Mouse (Mus musculus): ENCODE measurements around the gene Shank2. TPM values are rescaled to one million over a fixed set of nuclear protein-coding genes. Genes with fewer than 3 reads are reported as not detected.
A peak's percentile ranks its signal among the peaks of the same experiment; 100 is the strongest.

The Shank2 gene
- total RNA-seq, 2 experiments from 2014 or later: 162 to 172 TPM

DNA sequence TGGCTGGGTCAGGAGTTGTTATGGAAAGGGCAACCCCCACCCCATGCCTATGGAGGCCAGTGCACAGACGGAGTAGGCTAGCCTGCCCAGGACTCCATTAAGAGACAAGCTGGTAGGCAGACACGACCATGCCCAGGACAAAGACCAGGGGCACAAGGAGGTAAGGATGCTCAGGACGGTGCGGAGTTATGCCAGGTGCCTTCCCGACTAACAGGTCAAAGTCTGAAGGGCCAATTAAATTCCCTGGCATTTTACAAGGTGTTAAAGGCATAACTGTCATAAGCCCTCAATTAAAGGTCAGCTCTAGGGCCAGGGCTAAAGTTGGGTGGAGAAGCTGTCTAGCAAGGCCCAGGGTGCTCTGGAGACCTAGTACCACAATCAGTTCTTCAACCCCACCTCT lies 467.0 kb downstream of the Shank2 start:
- intact Hi-C loops (cut with DNase I): no loop called here
- no peak for DNase-seq (ENCODE audit: extremely low spot score in 1 of 2, low spot score in 2 of 2)

DNA sequence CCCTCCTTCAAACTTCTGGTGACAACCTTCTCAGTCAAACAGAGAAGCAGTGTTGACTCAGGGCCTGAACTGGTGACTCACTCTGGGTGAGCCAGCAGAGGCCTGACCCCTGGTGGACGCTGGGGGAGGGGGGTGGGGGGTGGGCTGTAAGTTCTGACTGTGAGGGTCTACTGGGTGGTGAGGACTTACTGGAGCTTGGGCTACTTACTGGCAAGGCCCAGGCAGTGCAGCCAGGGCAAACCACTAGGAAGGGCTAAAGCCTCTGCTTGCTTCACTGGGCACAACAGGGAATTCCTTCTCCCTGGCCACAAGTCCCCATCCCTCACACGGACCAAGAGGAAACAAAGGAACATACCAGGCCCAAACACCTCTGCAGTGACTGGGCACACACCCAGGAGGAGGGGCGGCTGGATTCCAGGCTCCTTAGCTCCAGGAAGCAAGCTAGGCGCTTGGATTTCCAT lies 467.5 kb downstream of the Shank2 start:
- intact Hi-C loops (cut with DNase I): no loop called here
- DNase-seq (ENCODE audit: extremely low spot score in 1 of 2, low spot score in 2 of 2): peak in 1 of 2 experiments; percentile 54

DNA sequence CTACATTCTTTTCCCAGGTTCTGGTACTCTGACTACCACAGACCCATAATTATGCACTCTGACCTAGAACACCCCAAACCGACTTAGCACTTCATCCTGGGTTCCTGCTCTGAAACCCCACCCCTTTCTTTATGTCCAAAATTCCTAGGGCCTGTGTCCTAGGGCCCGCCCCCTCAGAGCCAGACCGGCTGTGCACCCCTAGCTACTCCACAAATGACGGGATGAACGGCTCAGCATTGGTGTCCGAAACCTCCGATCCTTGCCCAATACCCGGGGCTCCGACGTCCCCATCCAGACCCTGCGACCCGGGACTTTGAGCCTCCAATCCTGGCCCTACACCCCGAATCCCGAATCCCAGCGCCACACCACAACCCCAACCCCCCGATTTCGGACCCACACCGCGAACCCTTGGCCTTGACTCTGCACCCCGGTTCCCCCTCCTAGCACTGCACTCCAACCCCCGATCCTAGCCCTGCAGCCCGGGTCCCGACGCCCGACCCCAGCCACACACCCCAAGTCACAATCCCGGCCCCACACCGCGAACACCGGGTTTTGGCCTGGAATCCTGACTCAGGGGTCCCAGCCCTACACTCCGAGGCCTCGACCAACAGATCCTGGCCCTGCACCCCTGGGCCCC lies 468.3 kb downstream of the Shank2 start:
- intact Hi-C loops (cut with DNase I): no loop called here
- DNase-seq (ENCODE audit: extremely low spot score in 1 of 2, low spot score in 2 of 2): peak in 1 of 2 experiments; percentile 35

DNA sequence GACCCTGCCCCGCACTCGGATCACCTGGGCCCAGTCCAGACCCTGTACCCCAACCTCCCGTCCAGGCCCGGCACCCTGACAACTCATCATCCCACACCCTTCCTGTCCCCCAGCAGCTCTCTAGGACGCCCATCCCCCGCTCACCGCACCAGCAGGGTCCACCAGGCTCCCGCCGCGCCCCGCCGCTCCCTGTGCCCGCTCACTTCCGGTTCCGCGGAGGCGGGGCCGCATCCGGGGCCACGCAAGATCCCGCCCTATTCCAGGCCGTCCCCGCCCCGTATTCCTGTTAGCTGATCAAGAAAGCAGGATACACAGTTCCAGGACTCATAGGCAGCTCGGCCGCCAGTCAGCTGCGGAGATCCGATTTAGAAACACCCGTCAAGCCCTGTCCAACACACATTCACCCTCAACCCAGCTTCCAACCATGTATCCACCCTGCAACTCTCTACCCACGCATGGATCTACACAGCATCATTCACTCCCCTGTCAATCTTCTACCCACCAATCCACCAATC lies 468.9 kb downstream of the Shank2 start, which contains the start of gene Cttn:
Gene Cttn, minus strand, starts transcription at position 465 of the 515 bp plus-strand sequence.
- intact Hi-C loops (cut with DNase I): no loop called here

DNA sequence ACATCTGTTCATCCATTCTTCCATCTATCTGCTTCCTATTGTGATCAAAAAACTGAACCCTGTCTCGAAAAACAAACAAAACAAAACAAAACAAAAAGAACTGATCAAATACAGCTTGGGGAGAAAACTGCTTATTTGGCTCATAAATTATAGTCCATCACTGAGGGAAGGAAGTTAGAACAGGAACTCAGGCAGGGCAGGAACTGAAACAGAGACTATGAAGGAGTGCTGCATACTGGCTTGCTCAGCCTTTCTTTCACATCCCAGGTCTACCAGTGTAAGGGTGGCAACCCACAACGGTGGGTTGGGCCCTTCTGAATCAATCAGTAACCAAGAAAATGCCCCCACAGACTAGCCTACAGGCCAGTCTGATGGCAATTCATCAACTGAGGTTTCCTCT lies 469.4 kb downstream of the Shank2 start:
- no peak for DNase-seq (ENCODE audit: extremely low spot score in 1 of 2, low spot score in 2 of 2)
- intact Hi-C loops (cut with DNase I): no loop called here

More for the DNA sequence above, 468.9 kb downstream of the Shank2 start, which contains the start of gene Cttn:
- peak; percentile 87 to 95 for DNase-seq (ENCODE audit: extremely low spot score in 1 of 2, low spot score in 2 of 2)

DNA sequence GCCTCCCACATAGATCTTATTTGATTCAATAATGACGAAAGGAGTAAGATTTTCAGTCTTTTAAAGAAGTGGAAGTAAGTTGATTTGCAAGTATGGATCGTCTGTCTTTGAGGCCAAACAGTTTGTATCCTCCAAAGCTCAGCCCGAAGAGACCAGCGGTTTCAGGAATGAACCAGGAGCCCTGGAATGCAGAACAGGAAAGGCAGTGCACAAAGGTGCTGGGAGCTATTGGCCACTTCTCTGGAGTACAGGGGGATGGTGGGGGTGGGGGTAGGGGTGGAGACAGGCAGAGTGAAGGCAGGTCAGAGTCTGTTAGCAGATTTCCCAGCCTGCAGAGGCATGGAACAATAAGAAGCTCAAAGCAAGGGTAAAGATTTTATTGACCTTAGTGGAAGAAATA lies 471.8 kb downstream of the Shank2 start:
- DNase-seq (ENCODE audit: extremely low spot score in 1 of 2, low spot score in 2 of 2): no peak
- intact Hi-C loops (cut with DNase I): no loop called here

Small RNA genes lying within 50 kb of the gene (microRNA-seq; reads per million reads assigned to microRNA genes)
- not detected for gene Mir3105

Other genes starting within 250 kb of the Shank2 start
- 10 to 100 TPM; 38.2 to 42.3 TPM for gene Osbpl5, start 244.9 kb upstream of the Shank2 start, total RNA-seq (2021)
- gene Mrgprg, start 234.9 kb upstream of the Shank2 start, total RNA-seq (2021): not detected
- 10 to 100 TPM; 11.8 to 12.3 TPM for gene Mrgpre, start 217.4 kb upstream of the Shank2 start, total RNA-seq (2021)
- gene Nadsyn1, start 179.1 kb upstream of the Shank2 start, total RNA-seq (2021): 1 to 10 TPM; 4.3 to 5.2 TPM
- gene Dhcr7, start 178.8 kb upstream of the Shank2 start, total RNA-seq (2021): 10 to 100 TPM; 79.5 to 85.8 TPM
- gene Gm498, start 135.1 kb upstream of the Shank2 start, total RNA-seq (2021): not detected

Data from left cerebral cortex, postnatal 10 days (tissue).